Mouse (Mus musculus) lung, postnatal 4 days (tissue): ENCODE measurements around the gene Trap1.
A peak's percentile ranks its signal among the peaks of the same experiment; 100 is the strongest.
"Not testable (repeated sequence)": the region's sequence is repeated elsewhere in the genome, so short reads cannot be mapped to it uniquely, and the experiment has no call there.

Experiments used
- DNase-seq, 2 experiments: peaks; one replicate each; pipeline ENCODE4 v3.0.0; 2021

The Trap1 gene

GRCm38 (mm10) chr16:4077384-4078061 is at the start of gene Trap1:
Gene Trap1 (minus strand): TSS chr16:4077827.
- DNase-seq: peak; percentile 93 to 95

GRCm38 (mm10) chr16:4117072-4117471 is 39.4 kb upstream of the Trap1 start:
- DNase-seq: no peak

GRCm38 (mm10) chr16:4100374-4100773 is 22.7 kb upstream of the Trap1 start:
- DNase-seq: no peak

GRCm38 (mm10) chr16:4097521-4097920 is 19.9 kb upstream of the Trap1 start:
- no peak for DNase-seq

- no peak for DNase-seq
Measured at GRCm38 (mm10) chr16:4096898-4097297, 19.3 kb upstream of the Trap1 start.

- no peak for DNase-seq
Measured at GRCm38 (mm10) chr16:4096141-4096540, 18.5 kb upstream of the Trap1 start.

GRCm38 (mm10) chr16:4087214-4087913 is 9.7 kb upstream of the Trap1 start:
- no peak for DNase-seq

- no peak for DNase-seq
Measured at GRCm38 (mm10) chr16:4085851-4086387, 8.3 kb upstream of the Trap1 start.

- DNase-seq: no peak
Measured at GRCm38 (mm10) chr16:4085051-4085450, 7.4 kb upstream of the Trap1 start.

GRCm38 (mm10) chr16:4080419-4080818 is 2.8 kb upstream of the Trap1 start:
- DNase-seq: not testable (repeated sequence)

- no peak for DNase-seq
Measured at GRCm38 (mm10) chr16:4079656-4080055, 2.0 kb upstream of the Trap1 start.

- DNase-seq: not testable (repeated sequence)
Measured at GRCm38 (mm10) chr16:4078302-4078701, 675 bp upstream of the Trap1 start.

GRCm38 (mm10) chr16:4074836-4075235 is 2.8 kb downstream of the Trap1 start:
- no peak for DNase-seq

- DNase-seq: no peak
Measured at GRCm38 (mm10) chr16:4074297-4074696, 3.3 kb downstream of the Trap1 start.

GRCm38 (mm10) chr16:4068588-4068987 is 9.0 kb downstream of the Trap1 start:
- peak; percentile 63 to 80 for DNase-seq

- no peak for DNase-seq
Measured at GRCm38 (mm10) chr16:4064945-4065344, 12.7 kb downstream of the Trap1 start.

GRCm38 (mm10) chr16:4053811-4054210 is 23.8 kb downstream of the Trap1 start:
- DNase-seq: no peak

GRCm38 (mm10) chr16:4052601-4053000 is 25.0 kb downstream of the Trap1 start:
- no peak for DNase-seq

GRCm38 (mm10) chr16:4045524-4045923 is 32.1 kb downstream of the Trap1 start:
- DNase-seq: no peak

- no peak for DNase-seq
Measured at GRCm38 (mm10) chr16:4044093-4044492, 33.5 kb downstream of the Trap1 start.

GRCm38 (mm10) chr16:4041646-4042045 is 36.0 kb downstream of the Trap1 start:
- DNase-seq: no peak

- no peak for DNase-seq
Measured at GRCm38 (mm10) chr16:4040206-4040605, 37.4 kb downstream of the Trap1 start.

GRCm38 (mm10) chr16:4037690-4038089 is 39.9 kb downstream of the Trap1 start:
- no peak for DNase-seq

GRCm38 (mm10) chr16:4036807-4037206 is 40.8 kb downstream of the Trap1 start, which contains the start of gene Dnase1:
Gene Dnase1 (plus strand): TSS chr16:4036942.
- no peak for DNase-seq
